Mouse (Mus musculus) heart, embryonic 15.5 days (tissue): ENCODE measurements at regions not wholly inside any gene's neighbourhood (a gene's known extent, or its start where the extent isn't known, plus 50 kb on each side); places are given as distances from the start of the nearest gene placed in this dataset.

Experiments
- ATAC-seq: fragments of 200-750 bp; cut with Nextera tagmentation; replicated peaks from 2 replicates; pipeline ENCODE4 v1.8.0; 2017; ENCODE audit warnings: low read depth, moderate TSS enrichment; ENCODE audit not compliant: insufficient number of reproducible peaks, insufficient read depth, low FRiP score
- H3K27ac ChIP-seq: fragments of 300-500 bp; sonication (generic); 2 replicates; pipeline ENCODE4 v1.5.1; 2015; ENCODE audit warnings: mild to moderate bottlenecking, inconsistent platforms
- H3K27me3 ChIP-seq: fragments of 300-500 bp; sonication (generic); 2 replicates; pipeline ENCODE4 v1.6.1; 2015; ENCODE audit warnings: inconsistent platforms
- H3K36me3 ChIP-seq: fragments of 300-500 bp; sonication (generic); 2 replicates; pipeline ENCODE4 v1.6.1; 2015; ENCODE audit warnings: mild to moderate bottlenecking, inconsistent platforms
- H3K4me1 ChIP-seq: fragments of 300-500 bp; sonication (generic); replicated peaks from 2 replicates; pipeline ENCODE4 v1.6.1; 2015; ENCODE audit warnings: inconsistent platforms
- H3K4me2 ChIP-seq: fragments of 300-500 bp; sonication (generic); 2 replicates; pipeline ENCODE4 v1.6.1; 2015; ENCODE audit warnings: inconsistent platforms, mild to moderate bottlenecking, moderate library complexity
- H3K4me3 ChIP-seq: fragments of 300-500 bp; sonication (generic); 2 replicates; pipeline ENCODE4 v1.5.1; 2015; ENCODE audit warnings: mild to moderate bottlenecking, inconsistent platforms
- H3K9ac ChIP-seq: fragments of 300-500 bp; sonication (generic); 2 replicates; pipeline ENCODE4 v1.6.1; 2015; ENCODE audit warnings: mild to moderate bottlenecking, inconsistent platforms
- H3K9me3 ChIP-seq: fragments of 300-500 bp; sonication (generic); replicated peaks from 2 replicates; pipeline ENCODE4 v1.6.1; 2016; ENCODE audit warnings: inconsistent platforms
- WGBS: fragments of 180-500 bp; shearing (Covaris S2); methylation state at CpG from one replicate; pipeline ENCODE4 v1.1.7; 2015; ENCODE audit warnings: mixed read lengths; 5-methylcytosine and 5-hydroxymethylcytosine counted together

- H3K36me3 ChIP-seq = no peaks in the 10 kb centered on the region
- WGBS = 64% methylated on average over 4 of the region's 4 CpGs
- H3K27me3 ChIP-seq = no peaks in the 10 kb centered on the region
- no peak overlapping the region for H3K9ac ChIP-seq
- no peaks in the 10 kb centered on the region for H3K4me1 ChIP-seq
- H3K27ac ChIP-seq = no peak overlapping the region
- no peak overlapping the region for H3K4me2 ChIP-seq
- H3K4me3 ChIP-seq = no peak overlapping the region
- no peaks in the 10 kb centered on the region for H3K9me3 ChIP-seq
- no peak for ATAC-seq
Observed at GRCm38 (mm10) chr14:111212929-111213657, 458.1 kb upstream of the Slitrk6 start.

GRCm38 (mm10) chr14:111226926-111227325 is 448.0 kb upstream of the Slitrk5 start:
- WGBS = 80% methylated on average over 6 of the region's 6 CpGs

GRCm38 (mm10) chr14:111239121-111239520 is 435.8 kb upstream of the Slitrk5 start:
- no peak for ATAC-seq
- Histone ChIP-seq H3K9ac (no peak overlapping the region), H3K4me3 (no peak overlapping the region), H3K36me3 (no peaks in the 10 kb centered on the region), H3K27ac (no peak overlapping the region), H3K9me3 (no peaks in the 10 kb centered on the region), H3K27me3 (no peaks in the 10 kb centered on the region), H3K4me1 (no peaks in the 10 kb centered on the region), H3K4me2 (no peak overlapping the region)
- WGBS = 69% methylated on average over 2 of the region's 2 CpGs

More at GRCm38 (mm10) chr14:111226926-111227325, 448.0 kb upstream of the Slitrk5 start:
- Histone ChIP-seq H3K9ac (no peak overlapping the region), H3K4me3 (no peak overlapping the region), H3K9me3 (no peaks in the 10 kb centered on the region), H3K36me3 (no peaks in the 10 kb centered on the region), H3K27me3 (no peaks in the 10 kb centered on the region), H3K4me2 (no peak overlapping the region), H3K27ac (no peak overlapping the region), H3K4me1 (no peaks in the 10 kb centered on the region)
- no peak for ATAC-seq

- Histone ChIP-seq H3K4me1 (no peaks in the 10 kb centered on the region; the same call in 1 of the 2 replicates), H3K9ac (no peak overlapping the region), H3K9me3 (no peaks in the 10 kb centered on the region), H3K27ac (no peak overlapping the region), H3K4me2 (peak overlapping the region; percentile 48), H3K27me3 (no peaks in the 10 kb centered on the region), H3K4me3 (no peak overlapping the region), H3K36me3 (no peaks in the 10 kb centered on the region)
- 26% methylated on average over 9 of the region's 9 CpGs for WGBS
- no peak; the same call in 1 of the 2 replicates for ATAC-seq
Observed at GRCm38 (mm10) chr14:111249347-111249946, 425.4 kb upstream of the Slitrk5 start.

GRCm38 (mm10) chr14:111253190-111253589 is 421.7 kb upstream of the Slitrk5 start:
- no peaks in the 10 kb centered on the region for H3K27me3 ChIP-seq
- no peak overlapping the region for H3K4me3 ChIP-seq
- H3K4me1 ChIP-seq = no peaks in the 10 kb centered on the region; the same call in 1 of the 2 replicates
- no peak overlapping the region for H3K27ac ChIP-seq
- no peaks in the 10 kb centered on the region for H3K36me3 ChIP-seq
- WGBS = 58% methylated on average over 3 of the region's 3 CpGs
- no peak overlapping the region for H3K9ac ChIP-seq
- H3K4me2 ChIP-seq = no peak overlapping the region
- H3K9me3 ChIP-seq = no peaks in the 10 kb centered on the region
- ATAC-seq = no peak

GRCm38 (mm10) chr14:111261696-111262095 is 413.2 kb upstream of the Slitrk5 start:
- Histone ChIP-seq H3K27ac (no peak overlapping the region), H3K4me1 (no peaks in the 10 kb centered on the region), H3K4me3 (no peak overlapping the region), H3K4me2 (no peak overlapping the region), H3K36me3 (no peaks in the 10 kb centered on the region), H3K27me3 (no peaks in the 10 kb centered on the region), H3K9ac (no peak overlapping the region), H3K9me3 (0 out of 2 replicates have a peak, but pooled peaks cover 2% of the 10 kb centered on the region)
- ATAC-seq = no peak

- no peaks in the 10 kb centered on the region for H3K9me3 ChIP-seq
- H3K36me3 ChIP-seq = no peaks in the 10 kb centered on the region
- 76% methylated on average over 4 of the region's 4 CpGs for WGBS
- H3K4me2 ChIP-seq = no peak overlapping the region
- H3K27ac ChIP-seq = no peak overlapping the region
- H3K4me1 ChIP-seq = no peaks in the 10 kb centered on the region
- H3K27me3 ChIP-seq = no peaks in the 10 kb centered on the region
- H3K9ac ChIP-seq = no peak overlapping the region
- ATAC-seq = no peak
- no peak overlapping the region for H3K4me3 ChIP-seq
Observed at GRCm38 (mm10) chr14:111270239-111270638, 404.7 kb upstream of the Slitrk5 start.

GRCm38 (mm10) chr14:111281354-111281753 is 393.5 kb upstream of the Slitrk5 start:
- ATAC-seq = no peak
- H3K36me3 ChIP-seq = no peaks in the 10 kb centered on the region
- H3K4me2 ChIP-seq = no peak overlapping the region
- H3K4me1 ChIP-seq = no peaks in the 10 kb centered on the region
- no peak overlapping the region for H3K27ac ChIP-seq
- no peaks in the 10 kb centered on the region for H3K27me3 ChIP-seq
- H3K4me3 ChIP-seq = no peak overlapping the region
- WGBS = 85% methylated on average over 1 of the region's 1 CpGs
- H3K9me3 ChIP-seq = no peaks in the 10 kb centered on the region
- H3K9ac ChIP-seq = no peak overlapping the region

GRCm38 (mm10) chr14:111283681-111284461 is 391.0 kb upstream of the Slitrk5 start:
- Histone ChIP-seq H3K9ac (no peak overlapping the region), H3K4me3 (no peak overlapping the region), H3K4me1 (no peaks in the 10 kb centered on the region), H3K36me3 (no peaks in the 10 kb centered on the region), H3K27ac (no peak overlapping the region), H3K9me3 (no peaks in the 10 kb centered on the region), H3K27me3 (no peaks in the 10 kb centered on the region), H3K4me2 (no peak overlapping the region)
- ATAC-seq = no peak
- 72% methylated on average over 10 of the region's 10 CpGs for WGBS

GRCm38 (mm10) chr14:111285981-111286380 is 388.9 kb upstream of the Slitrk5 start:
- WGBS = 43% methylated on average over 1 of the region's 1 CpGs
- Histone ChIP-seq H3K4me3 (no peak overlapping the region), H3K36me3 (no peaks in the 10 kb centered on the region), H3K9ac (no peak overlapping the region), H3K9me3 (no peaks in the 10 kb centered on the region), H3K27ac (no peak overlapping the region), H3K4me1 (no peaks in the 10 kb centered on the region), H3K4me2 (no peak overlapping the region), H3K27me3 (no peaks in the 10 kb centered on the region)
- no peak for ATAC-seq

- no peak overlapping the region for H3K27ac ChIP-seq
- H3K4me2 ChIP-seq = no peak overlapping the region
- 84% methylated on average over 3 of the region's 3 CpGs for WGBS
- no peak overlapping the region for H3K4me3 ChIP-seq
- no peaks in the 10 kb centered on the region for H3K9me3 ChIP-seq
- H3K36me3 ChIP-seq = no peaks in the 10 kb centered on the region
- no peak for ATAC-seq
- H3K4me1 ChIP-seq = no peaks in the 10 kb centered on the region
- H3K9ac ChIP-seq = no peak overlapping the region
- no peaks in the 10 kb centered on the region for H3K27me3 ChIP-seq
Observed at GRCm38 (mm10) chr14:111295521-111295920, 379.4 kb upstream of the Slitrk5 start.
